Mouse (Mus musculus): ENCODE measurements around the gene Cdhr2. TPM values are rescaled to one million over a fixed set of nuclear protein-coding genes. Genes with fewer than 3 reads are reported as not detected.

Cdhr2 gene
- polyA plus RNA-seq, 1 experiment from 2014 or later = not detected

GRCm38 (mm10) chr13:54702507-54702906, 1.2 kb downstream of the Cdhr2 start:
- ATAC-seq (ENCODE audit: insufficient number of reproducible peaks, low FRiP score, low TSS enrichment, low read depth) (no peak), DNase-seq (ENCODE audit: low spot score) (no peak)
- no peak overlapping the region for H3K4me3 ChIP-seq (ENCODE audit: low read depth, low read length)
- no peaks in the 10 kb centered on the region for H3K9me3 ChIP-seq (ENCODE audit: control insufficient read depth, low read length)
- H3K4me2 ChIP-seq (ENCODE audit: low read depth, severe bottlenecking) = no peak overlapping the region
- H3K27me3 ChIP-seq (ENCODE audit: control insufficient read depth, insufficient read depth, low read length) = no peaks in the 10 kb centered on the region
- H3K27ac ChIP-seq (replicated peaks; ENCODE audit: low read depth, low read length) = no peak overlapping the region
- no peaks in the 10 kb centered on the region for H3K36me3 ChIP-seq (ENCODE audit: control insufficient read depth, insufficient read depth, low read length)
- no peaks in the 10 kb centered on the region for H3K4me1 ChIP-seq (ENCODE audit: control insufficient read depth, insufficient read depth, low read length)
- 82% methylated on average over 7 of the region's 7 CpGs for WGBS
- 0 out of 2 replicates have a peak overlapping the region, but pooled peaks have one; percentile 12 for H3K9ac ChIP-seq (ENCODE audit: low read length)

- Histone ChIP-seq H3K9me3 (ENCODE audit: control insufficient read depth, low read length) (no peaks in the 10 kb centered on the region; the same call in 1 of the 2 replicates), H3K27me3 (ENCODE audit: control insufficient read depth, insufficient read depth, low read length) (no peaks in the 10 kb centered on the region), H3K4me1 (ENCODE audit: control insufficient read depth, insufficient read depth, low read length) (no peaks in the 10 kb centered on the region), H3K36me3 (ENCODE audit: control insufficient read depth, insufficient read depth, low read length) (no peaks in the 10 kb centered on the region), H3K27ac (replicated peaks; ENCODE audit: low read depth, low read length) (no peak overlapping the region), H3K9ac (ENCODE audit: low read length) (no peak overlapping the region), H3K4me2 (ENCODE audit: low read depth, severe bottlenecking) (no peak overlapping the region), H3K4me3 (ENCODE audit: low read depth, low read length) (no peak overlapping the region)
- WGBS = 56% methylated on average over 6 of the region's 6 CpGs
- ATAC-seq (ENCODE audit: insufficient number of reproducible peaks, low FRiP score, low TSS enrichment, low read depth) (no peak), DNase-seq (ENCODE audit: low spot score) (no peak)
Observed at GRCm38 (mm10) chr13:54704890-54705289, 3.6 kb downstream of the Cdhr2 start.

- no peak overlapping the region for H3K4me3 ChIP-seq (ENCODE audit: low read depth, low read length)
- H3K9ac ChIP-seq (ENCODE audit: low read length) = no peak overlapping the region
- no peaks in the 10 kb centered on the region; the same call in 1 of the 2 replicates for H3K27me3 ChIP-seq (ENCODE audit: control insufficient read depth, insufficient read depth, low read length)
- no peaks in the 10 kb centered on the region for H3K36me3 ChIP-seq (ENCODE audit: control insufficient read depth, insufficient read depth, low read length)
- DNase-seq (ENCODE audit: low spot score) (no peak), ATAC-seq (ENCODE audit: insufficient number of reproducible peaks, low FRiP score, low TSS enrichment, low read depth) (no peak)
- no peaks in the 10 kb centered on the region; the same call in 1 of the 2 replicates for H3K9me3 ChIP-seq (ENCODE audit: control insufficient read depth, low read length)
- H3K4me2 ChIP-seq (ENCODE audit: low read depth, severe bottlenecking) = no peak overlapping the region
- H3K27ac ChIP-seq (replicated peaks; ENCODE audit: low read depth, low read length) = no peak overlapping the region
- 84% methylated on average over 3 of the region's 3 CpGs for WGBS
- H3K4me1 ChIP-seq (ENCODE audit: control insufficient read depth, insufficient read depth, low read length) = no peaks in the 10 kb centered on the region
Observed at GRCm38 (mm10) chr13:54710866-54711265, 9.6 kb downstream of the Cdhr2 start.

GRCm38 (mm10) chr13:54714393-54714792, 13.1 kb downstream of the Cdhr2 start:
- H3K4me3 ChIP-seq (ENCODE audit: low read depth, low read length) = no peak overlapping the region
- no peaks in the 10 kb centered on the region; the same call in 1 of the 2 replicates for H3K9me3 ChIP-seq (ENCODE audit: control insufficient read depth, low read length)
- peaks cover 2% of the 10 kb centered on the region; the same call in 1 of the 2 replicates for H3K27me3 ChIP-seq (ENCODE audit: control insufficient read depth, insufficient read depth, low read length)
- no peaks in the 10 kb centered on the region for H3K4me1 ChIP-seq (ENCODE audit: control insufficient read depth, insufficient read depth, low read length)
- DNase-seq (ENCODE audit: low spot score) (no peak), ATAC-seq (ENCODE audit: insufficient number of reproducible peaks, low FRiP score, low TSS enrichment, low read depth) (no peak)
- H3K27ac ChIP-seq (replicated peaks; ENCODE audit: low read depth, low read length) = no peak overlapping the region
- H3K4me2 ChIP-seq (ENCODE audit: low read depth, severe bottlenecking) = no peak overlapping the region
- no peaks in the 10 kb centered on the region for H3K36me3 ChIP-seq (ENCODE audit: control insufficient read depth, insufficient read depth, low read length)
- no peak overlapping the region for H3K9ac ChIP-seq (ENCODE audit: low read length)
- WGBS = 43% methylated on average over 4 of the region's 4 CpGs

- no peak overlapping the region for H3K27ac ChIP-seq (replicated peaks; ENCODE audit: low read depth, low read length)
- ATAC-seq (ENCODE audit: insufficient number of reproducible peaks, low FRiP score, low TSS enrichment, low read depth) = no peak
- H3K4me3 ChIP-seq (ENCODE audit: low read depth, low read length) = no peak overlapping the region
- no peak overlapping the region for H3K9ac ChIP-seq (ENCODE audit: low read length)
- no peaks in the 10 kb centered on the region for H3K36me3 ChIP-seq (ENCODE audit: control insufficient read depth, insufficient read depth, low read length)
- no peak overlapping the region for H3K4me2 ChIP-seq (ENCODE audit: low read depth, severe bottlenecking)
- H3K9me3 ChIP-seq (ENCODE audit: control insufficient read depth, low read length) = no peaks in the 10 kb centered on the region
- WGBS = 80% methylated on average over 10 of the region's 10 CpGs
- H3K27me3 ChIP-seq (ENCODE audit: control insufficient read depth, insufficient read depth, low read length) = peaks cover 2% of the 10 kb centered on the region; the same call in 1 of the 2 replicates
- DNase-seq (ENCODE audit: low spot score) = no peak
- no peaks in the 10 kb centered on the region for H3K4me1 ChIP-seq (ENCODE audit: control insufficient read depth, insufficient read depth, low read length)
Observed at GRCm38 (mm10) chr13:54714996-54715395, 13.7 kb downstream of the Cdhr2 start.

- Histone ChIP-seq H3K9me3 (ENCODE audit: control insufficient read depth, low read length) (no peaks in the 10 kb centered on the region), H3K27ac (replicated peaks; ENCODE audit: low read depth, low read length) (no peak overlapping the region), H3K4me2 (ENCODE audit: low read depth, severe bottlenecking) (no peak overlapping the region), H3K9ac (ENCODE audit: low read length) (no peak overlapping the region), H3K27me3 (ENCODE audit: control insufficient read depth, insufficient read depth, low read length) (peaks cover 2% of the 10 kb centered on the region; the same call in 1 of the 2 replicates), H3K4me3 (ENCODE audit: low read depth, low read length) (no peak overlapping the region), H3K36me3 (ENCODE audit: control insufficient read depth, insufficient read depth, low read length) (no peaks in the 10 kb centered on the region), H3K4me1 (ENCODE audit: control insufficient read depth, insufficient read depth, low read length) (no peaks in the 10 kb centered on the region)
- DNase-seq (ENCODE audit: low spot score) (peak; percentile 52), ATAC-seq (ENCODE audit: insufficient number of reproducible peaks, low FRiP score, low TSS enrichment, low read depth) (no peak)
- WGBS = 4% methylated on average over 5 of the region's 5 CpGs
Observed at GRCm38 (mm10) chr13:54716916-54717315, 15.7 kb downstream of the Cdhr2 start.

- H3K4me2 ChIP-seq (ENCODE audit: low read depth, severe bottlenecking) = no peak overlapping the region
- ATAC-seq (ENCODE audit: insufficient number of reproducible peaks, low FRiP score, low TSS enrichment, low read depth) = no peak
- no peak for DNase-seq (ENCODE audit: low spot score)
- no peak overlapping the region for H3K27ac ChIP-seq (replicated peaks; ENCODE audit: low read depth, low read length)
- no peaks in the 10 kb centered on the region for H3K4me1 ChIP-seq (ENCODE audit: control insufficient read depth, insufficient read depth, low read length)
- H3K4me3 ChIP-seq (ENCODE audit: low read depth, low read length) = no peak overlapping the region
- no peak overlapping the region for H3K9ac ChIP-seq (ENCODE audit: low read length)
- H3K9me3 ChIP-seq (ENCODE audit: control insufficient read depth, low read length) = no peaks in the 10 kb centered on the region
- no peaks in the 10 kb centered on the region for H3K27me3 ChIP-seq (ENCODE audit: control insufficient read depth, insufficient read depth, low read length)
- 95% methylated on average over 3 of the region's 3 CpGs for WGBS
- H3K36me3 ChIP-seq (ENCODE audit: control insufficient read depth, insufficient read depth, low read length) = no peaks in the 10 kb centered on the region
Observed at GRCm38 (mm10) chr13:54723143-54723542, 21.9 kb downstream of the Cdhr2 start.

- no peak for ATAC-seq (ENCODE audit: insufficient number of reproducible peaks, low FRiP score, low TSS enrichment, low read depth)
- no peaks in the 10 kb centered on the region for H3K9me3 ChIP-seq (ENCODE audit: control insufficient read depth, low read length)
- no peak for DNase-seq (ENCODE audit: low spot score)
Observed at GRCm38 (mm10) chr13:54726131-54726530, 24.9 kb downstream of the Cdhr2 start.

GRCm38 (mm10) chr13:54736931-54737330, 35.7 kb downstream of the Cdhr2 start:
- Histone ChIP-seq H3K27ac (replicated peaks; ENCODE audit: low read depth, low read length) (no peak overlapping the region), H3K36me3 (ENCODE audit: control insufficient read depth, insufficient read depth, low read length) (no peaks in the 10 kb centered on the region), H3K27me3 (ENCODE audit: control insufficient read depth, insufficient read depth, low read length) (peaks cover 46% of the 10 kb centered on the region), H3K4me2 (ENCODE audit: low read depth, severe bottlenecking) (no peak overlapping the region; the same call in 1 of the 2 replicates), H3K4me3 (ENCODE audit: low read depth, low read length) (no peak overlapping the region), H3K9ac (ENCODE audit: low read length) (no peak overlapping the region), H3K4me1 (ENCODE audit: control insufficient read depth, insufficient read depth, low read length) (peaks cover 7% of the 10 kb centered on the region; the same call in 1 of the 2 replicates), H3K9me3 (ENCODE audit: control insufficient read depth, low read length) (no peaks in the 10 kb centered on the region)
- 33% methylated on average over 3 of the region's 3 CpGs for WGBS
- ATAC-seq (ENCODE audit: insufficient number of reproducible peaks, low FRiP score, low TSS enrichment, low read depth) (no peak), DNase-seq (ENCODE audit: low spot score) (no peak)

More at GRCm38 (mm10) chr13:54726131-54726530, 24.9 kb downstream of the Cdhr2 start:
- Histone ChIP-seq H3K27ac (replicated peaks; ENCODE audit: low read depth, low read length) (no peak overlapping the region), H3K9ac (ENCODE audit: low read length) (no peak overlapping the region), H3K4me2 (ENCODE audit: low read depth, severe bottlenecking) (no peak overlapping the region), H3K27me3 (ENCODE audit: control insufficient read depth, insufficient read depth, low read length) (no peaks in the 10 kb centered on the region), H3K4me3 (ENCODE audit: low read depth, low read length) (no peak overlapping the region), H3K36me3 (ENCODE audit: control insufficient read depth, insufficient read depth, low read length) (no peaks in the 10 kb centered on the region), H3K4me1 (ENCODE audit: control insufficient read depth, insufficient read depth, low read length) (no peaks in the 10 kb centered on the region)
- 69% methylated on average over 11 of the region's 11 CpGs for WGBS

All from limb, embryonic 11.5 days (tissue).